Mouse (Mus musculus) liver, embryonic 13.5 days (tissue): ENCODE results near the gene Adprhl1. TPM values are rescaled to one million over a fixed set of nuclear protein-coding genes. Genes with fewer than 3 reads are reported as not detected.

Source experiments
- ATAC-seq: fragments of 200-750 bp; cut with Nextera tagmentation; 2 replicates; pipeline ENCODE4 v1.8.0; 2017; ENCODE audit warnings: low read depth, mild to moderate bottlenecking, moderate number of reproducible peaks, moderate library complexity
- DNase-seq: peaks from one replicate; pipeline ENCODE4 v3.0.0; 2022
- H3K27ac ChIP-seq: fragments of 300-500 bp; sonication (generic); 2 replicates; pipeline ENCODE4 v1.5.1; 2015; ENCODE audit warnings: moderate library complexity, mild to moderate bottlenecking, inconsistent platforms
- H3K27me3 ChIP-seq: fragments of 300-500 bp; sonication (generic); 2 replicates; pipeline ENCODE4 v1.6.1; 2015; ENCODE audit warnings: mild to moderate bottlenecking, inconsistent platforms
- H3K36me3 ChIP-seq: fragments of 300-500 bp; sonication (generic); 2 replicates; pipeline ENCODE4 v1.6.1; 2015; ENCODE audit warnings: mild to moderate bottlenecking, inconsistent platforms
- H3K4me1 ChIP-seq: fragments of 300-500 bp; sonication (generic); replicated peaks from 2 replicates; pipeline ENCODE4 v1.6.1; 2015; ENCODE audit warnings: inconsistent platforms
- H3K4me2 ChIP-seq: fragments of 300-500 bp; sonication (generic); 2 replicates; pipeline ENCODE4 v1.6.1; 2015; ENCODE audit warnings: inconsistent platforms, mild to moderate bottlenecking, moderate library complexity
- H3K4me3 ChIP-seq: fragments of 300-500 bp; sonication (generic); replicated peaks from 2 replicates; pipeline ENCODE4 v1.5.1; 2015; ENCODE audit warnings: mild to moderate bottlenecking, inconsistent platforms
- H3K9ac ChIP-seq: fragments of 300-500 bp; sonication (generic); 2 replicates; pipeline ENCODE4 v1.6.1; 2015; ENCODE audit warnings: mild to moderate bottlenecking, inconsistent platforms
- H3K9me3 ChIP-seq: fragments of 300-500 bp; sonication (generic); replicated peaks from 2 replicates; pipeline ENCODE4 v1.6.1; 2016; ENCODE audit warnings: inconsistent platforms
- WGBS: fragments of 180-500 bp; shearing (Covaris S2); methylation state at CpG from one replicate; pipeline ENCODE4 v1.1.7; 2015; ENCODE audit not compliant: insufficient replicate concordance; 5-methylcytosine and 5-hydroxymethylcytosine counted together
- microRNA counts: library from miRNA; unstranded; fragments of <30 nt; microRNA quantifications from one replicate; lab custom pipeline; 2016
- microRNA-seq: library from miRNA; unstranded; fragments of <30 nt; microRNA quantifications from one replicate; pipeline ENCODE4, GENCODE M21; 2016
- polyA plus RNA-seq: library from polyadenylated mRNA; unstranded; fragments of >200 nt; fragmentation: Nextera tagmentation; extraction: Ambion mirVana; gene quantifications from 2 replicates; pipeline ENCODE4 v1.2.1, GENCODE M21; 2015

Gene Adprhl1
- polyA plus RNA-seq, 1 experiment from 2014 or later = 0.07 TPM

DNA sequence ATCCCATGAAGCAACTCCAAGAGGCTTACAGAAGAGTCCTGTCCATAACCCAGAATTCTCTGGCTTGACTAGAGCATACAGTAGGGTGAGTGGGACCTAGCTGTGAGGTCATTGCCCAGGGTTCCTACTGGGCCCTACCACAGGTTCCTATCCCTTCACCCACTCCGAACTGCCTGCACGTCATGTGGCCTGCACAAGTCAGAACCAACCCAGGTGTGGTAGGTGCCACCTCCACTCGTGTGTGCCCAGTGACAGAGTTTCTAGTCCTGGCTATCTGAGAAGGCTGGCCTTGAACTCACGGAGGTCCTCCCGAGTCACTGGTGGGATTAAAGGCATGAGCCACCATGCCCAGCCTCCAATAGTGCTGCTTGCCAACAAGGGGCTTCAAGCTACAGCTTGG is 75.8 kb downstream of the Adprhl1 start:
- H3K4me1 ChIP-seq = peaks cover 17% of the 10 kb centered on the region
- no peak overlapping the region for H3K4me2 ChIP-seq
- no peaks in the 10 kb centered on the region for H3K27me3 ChIP-seq
- no peak overlapping the region for H3K4me3 ChIP-seq
- no peaks in the 10 kb centered on the region for H3K9me3 ChIP-seq
- WGBS = 85% methylated on average over 5 of the region's 5 CpGs
- peaks cover 51% of the 10 kb centered on the region for H3K36me3 ChIP-seq
- H3K27ac ChIP-seq = no peak overlapping the region
- no peak for DNase-seq
- ATAC-seq = no peak
- H3K9ac ChIP-seq = no peak overlapping the region

DNA sequence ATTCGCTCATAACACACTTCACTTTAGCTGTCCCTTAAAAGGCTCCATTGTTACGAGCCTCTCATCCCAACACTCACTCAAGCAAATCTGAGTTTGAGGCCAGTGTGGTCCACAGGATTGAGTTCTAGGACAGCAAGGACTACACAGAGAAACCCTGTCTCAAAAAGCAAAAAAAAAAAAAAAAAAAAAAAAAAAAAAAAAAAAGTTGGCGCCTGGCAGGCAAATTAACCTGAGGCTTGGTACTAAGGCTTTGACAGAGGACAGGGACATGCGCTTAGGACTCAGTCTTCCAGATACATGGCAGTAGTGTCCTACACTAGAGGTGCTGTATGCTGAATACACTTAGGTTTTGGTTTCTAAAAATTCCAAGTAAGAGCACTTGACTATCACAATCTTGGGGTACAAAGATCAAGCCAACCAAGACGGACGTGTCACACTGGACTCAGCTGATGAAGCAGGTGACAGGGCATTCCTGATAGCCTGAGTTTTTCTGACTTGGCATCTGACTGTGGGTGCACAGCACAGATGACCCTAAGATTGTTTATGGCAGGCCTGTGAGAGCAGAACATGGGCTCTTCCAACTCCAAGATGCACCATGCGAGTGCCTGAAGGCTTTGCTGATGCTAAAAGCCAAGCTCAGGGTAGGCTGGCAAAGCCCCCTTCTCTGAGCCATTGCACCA is 76.6 kb downstream of the Adprhl1 start:
- Histone ChIP-seq H3K9me3 (no peaks in the 10 kb centered on the region), H3K27me3 (no peaks in the 10 kb centered on the region), H3K36me3 (peaks cover 59% of the 10 kb centered on the region), H3K9ac (no peak overlapping the region), H3K4me1 (peaks cover 15% of the 10 kb centered on the region), H3K27ac (no peak overlapping the region), H3K4me3 (no peak overlapping the region), H3K4me2 (no peak overlapping the region)
- WGBS = 88% methylated on average over 7 of the region's 7 CpGs
- no peak for DNase-seq
- no peak for ATAC-seq

DNA sequence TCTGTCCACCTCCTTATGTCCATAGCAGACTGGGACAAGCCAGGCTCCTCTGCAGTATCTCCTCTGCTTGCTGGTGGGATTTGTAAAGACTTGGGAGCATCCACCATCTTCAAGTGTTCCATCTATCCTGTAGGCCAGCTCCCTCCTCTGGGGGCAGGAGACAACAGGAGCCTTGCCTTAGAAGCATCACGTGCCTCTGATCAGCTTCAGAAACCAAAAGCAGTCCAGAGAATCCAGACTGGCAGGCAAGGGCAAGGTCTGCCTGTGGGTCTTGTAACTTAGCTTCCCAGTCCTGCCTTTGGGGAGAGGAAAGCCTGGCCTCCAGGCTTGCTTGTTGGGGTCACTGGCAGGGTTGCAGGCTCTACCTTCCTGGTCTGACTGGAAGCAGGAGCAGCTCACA is 78.3 kb downstream of the Adprhl1 start:
- DNase-seq (no peak), ATAC-seq (no peak)
- Histone ChIP-seq H3K36me3 (peaks cover 76% of the 10 kb centered on the region), H3K27me3 (no peaks in the 10 kb centered on the region), H3K27ac (no peak overlapping the region), H3K4me1 (no peaks in the 10 kb centered on the region), H3K4me2 (no peak overlapping the region), H3K9me3 (no peaks in the 10 kb centered on the region), H3K4me3 (no peak overlapping the region), H3K9ac (no peak overlapping the region)
- 77% methylated on average over 1 of the region's 1 CpGs for WGBS

DNA sequence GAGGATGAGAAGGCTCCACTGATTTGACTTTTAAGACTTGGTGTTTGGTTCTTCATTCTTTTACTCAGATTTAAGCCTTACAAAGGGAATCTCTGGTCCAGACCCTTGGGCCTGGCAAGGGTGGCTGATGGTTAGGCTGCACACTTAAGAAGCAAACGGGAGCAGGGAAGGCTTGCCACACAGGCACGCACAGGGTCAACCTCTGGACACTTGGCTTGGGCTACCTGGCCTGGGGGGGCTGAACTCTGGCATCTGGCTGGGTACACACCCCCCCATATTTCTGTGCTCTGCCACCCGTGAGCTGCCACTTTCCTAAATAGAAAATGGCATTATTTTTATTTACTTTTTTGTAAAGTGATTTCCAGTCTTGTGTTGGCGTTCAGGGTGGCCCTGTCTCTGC is 79.2 kb downstream of the Adprhl1 start:
- H3K36me3 ChIP-seq = peaks cover 84% of the 10 kb centered on the region
- no peaks in the 10 kb centered on the region for H3K27me3 ChIP-seq
- DNase-seq (no peak), ATAC-seq (no peak)
- 74% methylated on average over 4 of the region's 4 CpGs for WGBS
- no peak overlapping the region for H3K27ac ChIP-seq
- H3K4me2 ChIP-seq = no peak overlapping the region
- no peak overlapping the region for H3K4me3 ChIP-seq
- H3K9ac ChIP-seq = no peak overlapping the region
- H3K4me1 ChIP-seq = no peaks in the 10 kb centered on the region
- no peaks in the 10 kb centered on the region for H3K9me3 ChIP-seq

DNA sequence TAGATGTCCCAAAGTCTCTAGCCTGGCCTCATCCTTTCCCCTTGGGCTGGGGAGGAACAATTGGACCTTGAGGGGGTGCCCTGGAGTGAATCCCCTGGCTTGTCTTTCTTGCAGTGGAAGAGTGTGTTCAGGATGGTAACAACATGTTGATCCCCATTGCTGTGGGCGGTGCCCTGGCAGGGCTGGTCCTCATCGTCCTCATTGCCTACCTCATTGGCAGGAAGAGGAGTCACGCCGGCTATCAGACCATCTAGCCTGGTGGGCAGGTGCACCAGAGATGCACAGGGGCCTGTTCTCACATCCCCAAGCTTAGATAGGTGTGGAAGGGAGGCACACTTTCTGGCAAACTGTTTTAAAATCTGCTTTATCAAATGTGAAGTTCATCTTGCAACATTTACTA is 79.7 kb downstream of the Adprhl1 start:
- Histone ChIP-seq H3K4me3 (no peak overlapping the region), H3K27me3 (no peaks in the 10 kb centered on the region), H3K4me1 (no peaks in the 10 kb centered on the region), H3K36me3 (peaks cover 89% of the 10 kb centered on the region), H3K27ac (no peak overlapping the region), H3K9me3 (no peaks in the 10 kb centered on the region), H3K9ac (no peak overlapping the region), H3K4me2 (no peak overlapping the region)
- DNase-seq (no peak), ATAC-seq (no peak)
- 84% methylated on average over 4 of the region's 4 CpGs for WGBS

MicroRNAs within 50 kb of the gene (microRNA counts, 519-probe panel; counts per million panel counts)
- 114 counts per million for microRNA mmu-miR-1968 (lab: Ali Mortazavi, UCI)

Small RNA genes within 50 kb of the gene (microRNA-seq; reads per million reads assigned to microRNA genes)
- gene Mir1968 = 45.2 reads per million, percentile 42 among the genes with 10 or more reads in this experiment

Other genes with a start within 250 kb of the Adprhl1 start
- 6.1 and 6.5 TPM in 2 replicates for gene F7, start 228.1 kb downstream of the Adprhl1 start, polyA plus RNA-seq
- 67.7 and 77.1 TPM in 2 replicates for gene F10, start 216.9 kb downstream of the Adprhl1 start, polyA plus RNA-seq
- 15.8 and 22.7 TPM in 2 replicates for gene Proz, start 193.2 kb downstream of the Adprhl1 start, polyA plus RNA-seq
- 19.8 and 22.1 TPM in 2 replicates for gene Pcid2, start 148.7 kb downstream of the Adprhl1 start, polyA plus RNA-seq
- 74.1 and 91.0 TPM in 2 replicates for gene Cul4a, start 148.5 kb downstream of the Adprhl1 start, polyA plus RNA-seq
- 179 and 196 TPM in 2 replicates for gene Lamp1, start 95.0 kb downstream of the Adprhl1 start, polyA plus RNA-seq
- 11.5 and 13.1 TPM in 2 replicates for gene Grtp1, start 53.5 kb downstream of the Adprhl1 start, polyA plus RNA-seq
- gene Dcun1d2, start 34.0 kb upstream of the Adprhl1 start, polyA plus RNA-seq = 11.1 and 12.6 TPM in 2 replicates
- 5.2 and 7.2 TPM in 2 replicates for gene Tmco3, start 34.0 kb upstream of the Adprhl1 start, polyA plus RNA-seq
- gene Tfdp1, start 84.6 kb upstream of the Adprhl1 start, polyA plus RNA-seq = 124 and 150 TPM in 2 replicates
- gene Atp4b, start 142.7 kb upstream of the Adprhl1 start, polyA plus RNA-seq = not detected in 2 replicates
- gene Grk1, start 150.9 kb upstream of the Adprhl1 start, polyA plus RNA-seq = not detected in 2 replicates
- gene Tmem255b, start 181.0 kb upstream of the Adprhl1 start, polyA plus RNA-seq = not detected in 2 replicates
- 4.1 and 4.7 TPM in 2 replicates for gene Gas6, start 240.3 kb upstream of the Adprhl1 start, polyA plus RNA-seq